Comparison of ENCODE assay signal across 18 mouse cellular contexts in genomic region chr17:11914451-11914850, GRCm38 (mm10).
"Had no signal": no experiment of that assay in that cellular context is flagged by ENCODE, and none has a peak within 500 bp of the region (broad histone marks: within the 10 kb centered on the region; RNA-seq: fewer than 3 reads in every experiment).

No protein-coding gene starts in this region.

- ATAC-seq: hindbrain, embryonic 16.5 days; inflammation-experienced regulatory T-cells, adult 6 months; intestine, embryonic 15.5 days; intestine, postnatal 0 days; liver, embryonic 12.5 days had no signal

- DNase-seq: gastrocnemius, adult 2 months; gastrocnemius, postnatal 10 days; gastrocnemius, postnatal 25 days; heart, adult 18-20 months; heart, postnatal 10 days; heart, postnatal 4 days; kidney, adult 18-20 months; kidney, adult 8-10 months; kidney, postnatal 14 days; kidney, postnatal 36 days; layer of hippocampus, adult 9-11 months; layer of hippocampus, postnatal 36 days; left cerebral cortex, postnatal 4 days had no signal
